Mouse (Mus musculus): ENCODE data around the gene Cntn5. TPM values are rescaled to one million over a fixed set of nuclear protein-coding genes. Genes with fewer than 3 reads are reported as not detected.

Gene Cntn5
- polyA plus RNA-seq (2015; fragmentation: Illumina TruSeq; extraction: RNeasy Lipid Tissue Mini Kit (QIAGEN cat#74804); ENCODE audit: insufficient read depth, low replicate concordance) = not detected

GRCm38 (mm10) chr9:10904616-10905363 lies at the start of gene Cntn5:
Gene Cntn5 (minus strand): TSS chr9:10904775.

